Mouse (Mus musculus) left cerebral cortex, postnatal 14 days (tissue): ENCODE data around the gene Vmn2r74. TPM values are rescaled to one million over a fixed set of nuclear protein-coding genes. Genes with fewer than 3 reads are reported as not detected.

ENCODE experiments used
- DNase-seq, 2 experiments: peaks; one replicate each; pipeline ENCODE4 v3.0.0; 2021 to 2022; ENCODE audit warnings: low spot score in 2 of 2, mixed read lengths in 1 of 2
- intact Hi-C: fragments of 180-260 bp; cut with DNase I; formaldehyde crosslinking; loops from one replicate; pipeline ENCODE4 v1.15.1; 2025
- long read RNA-seq, 2 experiments: library from polyadenylated mRNA; stranded (forward); transcript quantifications; one replicate each; pipeline ENCODE4 v2.0.0; 2021
- total RNA-seq, 2 experiments: library from RNA; stranded (reverse); gene quantifications; 2 replicates each; pipeline ENCODE4 v1.2.3; 2021

Vmn2r74 gene
- not detected for total RNA-seq
- long read RNA-seq, experiment 1, result 0 reads
- long read RNA-seq, experiment 2, result 0 reads

DNA sequence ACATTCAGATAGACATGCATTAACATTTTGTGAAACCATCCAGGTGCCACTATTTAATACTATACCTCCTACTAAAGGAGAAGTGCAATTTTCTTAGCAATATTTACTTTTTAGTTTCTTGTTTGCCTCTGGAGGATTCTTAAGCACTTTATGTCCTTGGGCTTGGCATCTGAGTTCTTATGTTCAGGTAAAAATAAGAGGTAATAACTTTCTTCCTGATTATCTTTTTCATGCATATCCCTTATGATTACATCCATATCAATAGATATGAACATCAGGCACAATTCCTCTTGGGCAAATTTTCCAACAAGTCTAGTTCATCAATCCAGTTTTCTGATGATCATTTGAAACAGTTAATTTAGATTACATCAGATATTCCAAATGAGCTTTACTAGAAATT, at the start of gene Vmn2r74:
Gene Vmn2r74, minus strand, starts transcription at position 101 of the 400 bp plus-strand sequence.
- no peak for DNase-seq
- intact Hi-C loops, result no loop called here

DNA sequence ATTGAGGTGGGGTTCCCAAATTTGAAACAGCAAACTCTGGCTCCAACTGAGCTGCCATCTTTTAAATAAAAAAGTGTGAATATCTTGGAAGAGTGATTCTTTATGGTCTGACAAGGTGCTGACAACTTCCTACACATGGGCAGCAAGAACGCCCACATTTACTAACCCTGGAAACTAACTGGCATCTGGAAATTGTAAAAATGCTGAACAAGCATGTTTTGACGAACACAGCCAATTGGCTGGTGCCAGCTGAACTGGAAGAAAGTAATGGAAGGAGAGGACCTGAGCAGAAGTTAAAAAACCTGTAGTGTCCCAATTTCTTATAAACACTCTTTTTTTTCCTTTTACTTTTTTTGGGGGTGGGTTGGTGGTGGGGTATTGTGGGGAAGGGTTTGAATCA, 46.1 kb upstream of the Vmn2r74 start:
- intact Hi-C loops, result no loop called here
- no peak for DNase-seq

Other genes with a start within 250 kb of the Vmn2r74 start
- not detected for gene Vmn2r72, start 206.5 kb downstream of the Vmn2r74 start, total RNA-seq
- gene Vmn2r73, start 85.4 kb downstream of the Vmn2r74 start, total RNA-seq, result not detected
- not detected for gene Vmn2r75, start 210.1 kb upstream of the Vmn2r74 start, total RNA-seq